Mouse (Mus musculus) ES-E14 (cell line): ENCODE results near the gene Dnajc4.

Experiments
- CHD2 ChIP-seq: IDR thresholded peaks from 2 replicates; pipeline ENCODE4 v1.6.1; 2014; ENCODE audit warnings: mild to moderate bottlenecking, low read depth, low read length, inconsistent platforms
- HCFC1 ChIP-seq: IDR thresholded peaks from 2 replicates; pipeline ENCODE4 v1.6.1; 2012; ENCODE audit warnings: low read length, inconsistent platforms, borderline replicate concordance; ENCODE audit not compliant: insufficient read depth
- MAFK ChIP-seq: IDR thresholded peaks from 2 replicates; pipeline ENCODE4 v1.6.1; 2014; ENCODE audit warnings: mild to moderate bottlenecking, low read depth, low read length, inconsistent platforms; ENCODE audit not compliant: insufficient read depth
- ZC3H11A ChIP-seq: IDR thresholded peaks from 2 replicates; pipeline ENCODE4 v1.6.1; 2012; ENCODE audit warnings: low read depth, mild to moderate bottlenecking, inconsistent platforms, low read length, borderline replicate concordance
- ZNF384 ChIP-seq: IDR thresholded peaks from 2 replicates; pipeline ENCODE4 v1.6.1; 2012; ENCODE audit warnings: low read depth, low read length, inconsistent platforms

- TF ChIP-seq ZNF384: no peak
- TF ChIP-seq ZC3H11A: no peak
- no peak for TF ChIP-seq MAFK
- TF ChIP-seq CHD2: no peak
- TF ChIP-seq HCFC1: no peak
These were observed 40.2 kb downstream of the Dnajc4 start for GRCm38 (mm10) chr19:6951994-6952711.
